Mouse (Mus musculus) c-Kit-negative CD71-positive TER-119-positive erythroid progenitor cells, embryonic 14.5 days (primary cell): Measurements from ENCODE around the gene Hoxb3.

Source experiments
- DNase-seq: peaks from one replicate; pipeline ENCODE4 v3.0.0-alpha.2; 2013; ENCODE audit warnings: low read depth, low spot score

Gene Hoxb3

GRCm38 (mm10) chr11:96302381-96303150 lies 20.6 kb upstream of the Hoxb3 start:
- DNase-seq: no peak

- DNase-seq: no peak
These were observed 19.7 kb upstream of the Hoxb3 start, which contains the start of gene Hoxb5 for GRCm38 (mm10) chr11:96303151-96304099. TSS of gene Hoxb5 (plus strand) at chr11:96303336.

- no peak for DNase-seq
These were observed 18.5 kb upstream of the Hoxb3 start for GRCm38 (mm10) chr11:96304381-96305195.

GRCm38 (mm10) chr11:96305505-96306182 lies 17.5 kb upstream of the Hoxb3 start:
- no peak for DNase-seq

GRCm38 (mm10) chr11:96306183-96306907 lies 16.8 kb upstream of the Hoxb3 start:
- no peak for DNase-seq

- no peak for DNase-seq
These were observed 16.2 kb upstream of the Hoxb3 start for GRCm38 (mm10) chr11:96306908-96307269.

- no peak for DNase-seq
These were observed 14.4 kb upstream of the Hoxb3 start for GRCm38 (mm10) chr11:96308763-96309162.

- DNase-seq: no peak
These were observed 13.8 kb upstream of the Hoxb3 start for GRCm38 (mm10) chr11:96309288-96309687.

GRCm38 (mm10) chr11:96310183-96310938 lies 12.8 kb upstream of the Hoxb3 start:
- no peak for DNase-seq

DNA sequence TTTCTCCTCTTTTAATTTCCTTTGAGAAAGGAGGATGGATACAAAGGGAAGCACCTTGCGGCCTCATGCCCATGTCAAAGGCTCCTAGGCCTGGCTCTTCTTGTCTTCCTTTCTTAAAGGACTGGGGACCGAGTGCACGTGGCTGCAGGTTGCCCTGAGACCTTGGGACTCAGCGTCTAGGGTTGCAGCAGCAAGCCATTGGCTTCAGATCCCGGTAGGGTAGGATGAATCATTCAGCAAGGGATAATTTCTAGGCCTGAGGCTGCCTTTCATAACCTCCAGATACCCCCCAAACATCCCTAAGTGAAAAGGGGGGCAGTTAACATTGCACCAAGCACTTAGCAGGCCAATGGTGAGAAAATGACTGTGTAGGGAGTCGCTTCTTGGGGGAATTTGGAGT lies 12.0 kb upstream of the Hoxb3 start:
- DNase-seq: no peak

GRCm38 (mm10) chr11:96311520-96312417 lies 11.4 kb upstream of the Hoxb3 start:
- DNase-seq: no peak

DNA sequence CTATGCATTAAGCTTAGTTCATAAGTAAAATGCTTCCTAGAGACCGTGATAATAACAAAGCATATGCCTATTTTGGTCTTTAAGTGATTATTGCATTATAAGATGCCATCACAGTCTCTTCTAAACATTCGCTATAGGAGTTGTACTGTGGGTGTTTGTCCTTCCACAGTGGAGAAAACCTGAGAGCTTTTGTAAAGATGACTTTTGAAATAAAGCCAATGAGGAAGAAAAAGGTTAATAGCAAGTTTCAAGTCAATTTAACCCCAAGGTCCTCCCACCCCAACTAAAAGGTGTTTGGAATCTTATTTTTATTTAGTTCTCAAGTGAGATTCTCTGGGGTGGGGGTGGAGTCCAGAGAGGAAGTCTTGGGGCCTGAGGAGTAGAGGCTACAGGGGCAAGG lies 10.0 kb upstream of the Hoxb3 start:
- no peak for DNase-seq

- no peak for DNase-seq
These were observed 9.2 kb upstream of the Hoxb3 start for GRCm38 (mm10) chr11:96313806-96314428.

GRCm38 (mm10) chr11:96314671-96315343 lies 8.3 kb upstream of the Hoxb3 start:
- DNase-seq: no peak

DNA sequence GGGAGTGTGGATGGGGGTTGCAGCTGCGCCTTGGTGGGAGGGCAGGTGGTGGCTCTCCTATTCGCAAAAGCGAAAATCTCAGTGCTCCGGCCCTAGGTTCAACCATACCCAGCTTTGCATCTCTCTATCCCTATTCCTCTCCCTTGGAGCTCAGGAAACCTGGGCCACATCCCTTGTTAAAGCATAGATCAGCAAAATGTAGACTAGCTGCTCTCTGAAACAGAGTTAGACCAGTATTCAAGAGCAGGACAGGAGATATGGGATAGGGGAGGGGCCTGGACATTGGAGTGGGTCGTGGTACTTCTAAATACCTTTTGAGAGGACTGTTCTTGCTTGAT lies 7.8 kb upstream of the Hoxb3 start:
- no peak for DNase-seq

- no peak for DNase-seq
These were observed 6.2 kb upstream of the Hoxb3 start for GRCm38 (mm10) chr11:96316696-96317607.
